Mouse (Mus musculus) heart, postnatal 0 days (tissue): ENCODE results near the gene Dhx30. TPM values are rescaled to one million over a fixed set of nuclear protein-coding genes. Genes with fewer than 3 reads are reported as not detected.
"Not testable (repeated sequence)": the region's sequence is repeated elsewhere in the genome, so short reads cannot be mapped to it uniquely, and the experiment has no call there.

Source experiments
- ATAC-seq: fragments of 200-750 bp; cut with Nextera tagmentation; 2 replicates; pipeline ENCODE4 v1.8.0; 2017; ENCODE audit warnings: low read depth, moderate number of reproducible peaks, moderate library complexity; ENCODE audit not compliant: insufficient read depth
- DNase-seq: peaks from one replicate; pipeline ENCODE4 v3.0.0-alpha.2; 2016; ENCODE audit warnings: low spot score
- H3K27ac ChIP-seq: fragments of 300-500 bp; sonication (generic); 2 replicates; pipeline ENCODE4 v1.5.1; 2014; ENCODE audit warnings: low read depth, mild to moderate bottlenecking
- H3K27me3 ChIP-seq: fragments of 300-500 bp; sonication (generic); 2 replicates; pipeline ENCODE4 v1.6.1; 2014; ENCODE audit warnings: low read length, mixed read lengths; ENCODE audit not compliant: control insufficient read depth, insufficient read depth
- H3K36me3 ChIP-seq: fragments of 300-500 bp; sonication (generic); replicated peaks from 2 replicates; pipeline ENCODE4 v1.6.1; 2014; ENCODE audit warnings: low read length, mixed read lengths; ENCODE audit not compliant: control insufficient read depth, insufficient read depth
- H3K4me1 ChIP-seq: fragments of 300-500 bp; sonication (generic); 2 replicates; pipeline ENCODE4 v1.6.1; 2014; ENCODE audit warnings: antibody characterized with exemption; ENCODE audit not compliant: control insufficient read depth, insufficient read depth
- H3K4me2 ChIP-seq: fragments of 300-500 bp; sonication (generic); 2 replicates; pipeline ENCODE4 v1.6.1; 2014; ENCODE audit warnings: low read depth, mild to moderate bottlenecking, low read length, moderate library complexity
- H3K4me3 ChIP-seq: fragments of 300-500 bp; sonication (generic); 2 replicates; pipeline ENCODE4 v1.5.1; 2014; ENCODE audit warnings: low read depth, low read length
- H3K9ac ChIP-seq: fragments of 300-500 bp; sonication (generic); replicated peaks from 2 replicates; pipeline ENCODE4 v1.6.1; 2014; ENCODE audit warnings: low read depth, low read length, mixed read lengths
- H3K9me3 ChIP-seq: fragments of 300-500 bp; sonication (generic); replicated peaks from 2 replicates; pipeline ENCODE4 v1.6.1; 2016; ENCODE audit warnings: low read length; ENCODE audit not compliant: control insufficient read depth
- CTCF ChIP-seq: IDR thresholded peaks from 2 replicates; pipeline ENCODE4 v1.5.1; 2016; ENCODE audit warnings: antibody characterized with exemption, control low read depth, low read depth
- EP300 ChIP-seq: IDR thresholded peaks from 2 replicates; pipeline ENCODE4 v1.6.1; 2016; ENCODE audit warnings: antibody characterized with exemption, low read depth
- WGBS: fragments of 180-500 bp; shearing (Covaris S2); extraction: QIAGEN DNeasy Blood & Tissue Kit; methylation state at CpG from one replicate; pipeline ENCODE4 v1.1.7; 2014; 5-methylcytosine and 5-hydroxymethylcytosine counted together
- polyA plus RNA-seq: library from polyadenylated mRNA; unstranded; fragments of >200 nt; fragmentation: Nextera tagmentation; extraction: Ambion mirVana; gene quantifications from 2 replicates; pipeline ENCODE4 v1.2.1, GENCODE M21; 2015
- total RNA-seq: library from RNA; depleted of rRNA; stranded (reverse); fragments of >200 nt; gene quantifications from 2 replicates; pipeline ENCODE4 v1.2.3, GENCODE M21; 2014; ENCODE audit warnings: low replicate concordance

The Dhx30 gene
- total and polyA plus RNA-seq, 2 experiments from 2014 or later, result 66.4 to 111 TPM

DNA sequence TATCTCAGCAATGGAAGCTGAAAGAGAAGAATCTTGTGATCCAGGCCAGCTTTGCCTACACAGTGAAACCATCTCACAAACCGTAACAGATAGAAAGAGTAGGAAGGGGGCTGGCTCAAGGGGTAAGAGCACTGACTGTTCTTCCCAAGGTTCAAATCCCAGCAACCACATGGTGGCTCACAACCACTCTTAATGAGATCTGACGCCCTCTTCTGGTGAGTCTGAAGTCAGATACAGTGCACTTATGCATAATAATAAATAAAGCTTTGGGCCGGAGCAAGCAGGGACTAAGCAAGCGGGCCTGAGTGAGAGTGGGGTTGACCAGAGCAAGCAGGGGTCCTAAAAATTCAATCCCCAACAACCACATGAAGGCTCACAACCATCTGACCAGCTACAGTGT lies 24.3 kb downstream of the Dhx30 start:
- TF ChIP-seq CTCF (no peak), EP300 (no peak)

DNA sequence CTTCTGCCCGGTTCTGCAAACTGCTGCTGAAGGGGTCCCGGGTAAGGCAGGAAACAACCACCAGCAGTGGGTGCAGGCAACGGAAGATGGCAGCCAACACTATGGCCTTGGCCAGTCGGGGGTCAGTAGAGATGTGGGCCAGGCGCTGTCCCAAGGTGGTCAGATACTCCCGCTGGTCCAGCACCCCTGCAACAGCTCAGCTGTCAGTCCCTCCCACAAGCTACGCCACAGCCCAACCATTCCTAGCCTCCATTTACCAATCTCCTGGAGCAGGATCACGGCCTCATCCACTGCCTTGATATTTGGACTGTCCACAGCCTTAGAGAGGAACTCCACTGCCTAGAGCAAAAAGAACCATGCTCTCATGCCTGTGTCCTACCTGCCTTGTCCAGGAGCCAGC lies 31.9 kb downstream of the Dhx30 start:
- Histone ChIP-seq H3K4me2 (no peak overlapping the region), H3K4me1 (peaks cover 18% of the 10 kb centered on the region), H3K27me3 (no peaks in the 10 kb centered on the region), H3K9me3 (no peaks in the 10 kb centered on the region), H3K4me3 (no peak overlapping the region), H3K9ac (no peak overlapping the region), H3K27ac (no peak overlapping the region), H3K36me3 (peaks cover 73% of the 10 kb centered on the region)
- WGBS, result 86% methylated on average over 8 of the region's 8 CpGs
- DNase-seq (no peak), ATAC-seq (no peak)
- TF ChIP-seq EP300, result no peak
- no peak for TF ChIP-seq CTCF

More for the DNA sequence above, 24.3 kb downstream of the Dhx30 start:
- peaks cover 85% of the 10 kb centered on the region for H3K36me3 ChIP-seq
- H3K4me3 ChIP-seq, result no peak overlapping the region
- no peak overlapping the region for H3K4me2 ChIP-seq
- H3K27me3 ChIP-seq, result no peaks in the 10 kb centered on the region
- H3K9me3 ChIP-seq, result no peaks in the 10 kb centered on the region
- no peaks in the 10 kb centered on the region for H3K4me1 ChIP-seq
- WGBS, result 86% methylated on average over 4 of the region's 4 CpGs
- no peak overlapping the region for H3K9ac ChIP-seq
- no peak for ATAC-seq
- no peak overlapping the region for H3K27ac ChIP-seq
- DNase-seq, result no peak

DNA sequence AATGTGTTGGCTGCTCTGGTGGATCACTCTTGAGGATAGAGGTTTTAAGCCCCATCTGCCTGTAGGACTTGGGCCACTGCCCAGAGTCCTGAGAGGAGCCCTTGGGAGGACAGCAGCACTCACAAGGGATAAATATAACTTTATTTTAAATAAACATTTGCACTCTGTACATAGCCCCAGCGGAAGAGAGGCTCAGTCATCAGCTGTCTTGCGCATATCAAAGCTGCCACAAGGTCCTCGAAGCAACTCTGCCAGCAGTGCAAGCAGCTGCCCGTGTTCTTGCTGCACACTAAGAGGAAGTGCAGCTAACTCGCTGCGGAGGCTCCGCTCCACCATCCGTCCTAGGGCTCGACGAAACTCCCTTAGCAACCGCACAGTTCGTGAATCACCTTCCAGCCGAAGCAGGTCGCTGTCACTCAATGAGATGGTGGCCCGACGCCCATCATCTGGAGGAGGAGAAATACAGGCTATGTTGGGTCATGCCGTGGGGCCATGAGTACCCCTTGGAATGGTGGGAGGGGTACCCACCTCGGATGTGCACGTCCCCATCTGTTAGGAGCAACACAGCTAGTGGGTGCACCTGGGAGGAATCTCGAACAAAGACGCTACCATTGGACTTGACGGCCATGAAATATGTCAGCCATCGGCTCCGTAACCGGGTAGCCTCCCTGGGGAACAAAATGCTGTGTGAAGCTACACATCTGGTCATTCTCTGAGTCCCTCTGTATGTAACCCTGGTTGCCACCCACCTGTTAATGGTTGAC lies 33.2 kb downstream of the Dhx30 start:
- H3K4me2 ChIP-seq, result no peak overlapping the region
- TF ChIP-seq CTCF (no peak), EP300 (no peak)
- peak overlapping the region; percentile 62 for H3K27ac ChIP-seq
- peaks cover 18% of the 10 kb centered on the region for H3K4me1 ChIP-seq
- WGBS, result 56% methylated on average over 25 of the region's 25 CpGs
- peak; percentile 72 for DNase-seq
- no peak overlapping the region for H3K4me3 ChIP-seq
- ATAC-seq, result peak; percentile 72
- H3K36me3 ChIP-seq, result peaks cover 73% of the 10 kb centered on the region
- no peaks in the 10 kb centered on the region for H3K27me3 ChIP-seq
- no peaks in the 10 kb centered on the region for H3K9me3 ChIP-seq
- no peak overlapping the region for H3K9ac ChIP-seq

DNA sequence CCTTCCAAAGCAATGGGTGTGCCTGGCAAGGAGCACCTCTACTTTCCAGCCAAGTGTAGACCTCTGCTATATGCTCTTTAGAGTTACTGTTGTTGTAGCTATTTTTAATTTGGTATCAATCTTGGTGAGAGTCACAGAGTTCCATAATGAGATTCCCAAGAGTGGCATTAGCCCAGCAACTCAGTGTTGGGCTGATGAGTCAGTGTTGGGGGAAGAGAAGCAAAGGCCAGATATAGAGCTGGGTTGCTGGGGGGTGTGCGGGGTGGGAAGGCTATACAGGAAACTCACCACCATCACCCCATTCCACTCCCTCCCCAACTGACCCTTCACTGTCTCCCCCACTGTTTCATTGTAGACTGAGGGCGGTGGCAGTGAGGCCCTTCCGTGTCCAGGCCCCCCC lies 36.6 kb downstream of the Dhx30 start:
- DNase-seq (peak; percentile 43), ATAC-seq (peak; percentile 45; the same call in 1 of the 2 replicates)
- Histone ChIP-seq H3K4me2 (no peak overlapping the region), H3K9ac (no peak overlapping the region), H3K27me3 (no peaks in the 10 kb centered on the region), H3K27ac (peak overlapping the region; percentile 65), H3K9me3 (no peaks in the 10 kb centered on the region), H3K4me1 (peaks cover 18% of the 10 kb centered on the region), H3K4me3 (no peak overlapping the region), H3K36me3 (peaks cover 75% of the 10 kb centered on the region)
- WGBS, result 72% methylated on average over 3 of the region's 3 CpGs
- TF ChIP-seq CTCF (no peak), EP300 (no peak)

DNA sequence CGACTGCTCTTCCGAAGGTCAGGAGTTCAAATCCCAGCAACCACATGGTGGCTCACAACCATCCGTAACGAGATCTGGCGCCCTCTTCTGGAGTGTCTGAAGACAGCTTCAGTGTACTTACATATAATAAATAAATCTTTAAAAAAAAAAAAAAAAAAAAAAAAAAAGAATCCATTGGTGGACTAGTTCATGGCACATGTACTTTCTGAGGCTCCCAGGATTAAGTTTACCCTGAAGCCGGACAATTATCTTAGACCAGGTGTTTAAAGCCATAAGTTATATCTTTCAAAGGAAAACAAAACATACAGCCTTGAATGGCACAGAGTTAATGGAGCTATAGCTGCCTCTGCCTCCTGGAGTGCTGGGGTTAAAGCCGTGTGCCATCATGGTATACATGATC lies 41.2 kb downstream of the Dhx30 start:
- H3K9ac ChIP-seq, H3K4me2 ChIP-seq, H3K9me3 ChIP-seq, H3K27me3 ChIP-seq, ATAC-seq, DNase-seq, H3K27ac ChIP-seq, H3K4me3 ChIP-seq, H3K4me1 ChIP-seq: not testable (repeated sequence)
- 86% methylated on average over 4 of the region's 7 CpGs for WGBS
- H3K36me3 ChIP-seq, result peaks cover 83% of the 10 kb centered on the region

DNA sequence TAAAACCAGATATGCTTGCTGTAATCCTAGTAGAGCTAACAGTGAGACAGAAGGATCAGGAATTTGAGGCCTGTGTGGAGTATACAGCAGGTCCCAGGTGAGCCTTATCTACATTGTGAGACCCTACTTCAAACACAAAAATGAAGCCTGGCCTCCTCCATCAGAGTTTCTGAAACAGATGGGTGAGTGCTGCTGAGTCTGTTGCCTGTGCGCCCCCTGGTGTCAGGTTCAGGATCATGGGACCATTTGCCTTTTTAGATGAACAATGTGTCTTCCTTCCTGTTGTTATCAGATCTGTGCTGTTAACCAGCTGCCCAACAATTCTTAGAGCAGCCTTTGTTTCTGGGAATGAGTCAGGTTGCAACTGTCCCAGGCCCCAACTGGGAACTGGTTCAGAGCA lies 45.8 kb downstream of the Dhx30 start:
- Histone ChIP-seq H3K4me3 (no peak overlapping the region), H3K9ac (no peak overlapping the region), H3K4me1 (0 out of 2 replicates have a peak, but pooled peaks cover 8% of the 10 kb centered on the region), H3K27me3 (no peaks in the 10 kb centered on the region), H3K27ac (no peak overlapping the region), H3K36me3 (peaks cover 84% of the 10 kb centered on the region), H3K4me2 (no peak overlapping the region), H3K9me3 (no peaks in the 10 kb centered on the region)
- peak; percentile 61 for DNase-seq
- 11% methylated on average over 1 of the region's 1 CpGs for WGBS
- no peak for ATAC-seq
- TF ChIP-seq CTCF, result peak; percentile 80
- no peak for TF ChIP-seq EP300
